Mouse (Mus musculus) heart, adult 2 months (tissue): ENCODE data around the gene Vps4a.

Source experiments
- CTCF ChIP-seq: fragments of 200-600 bp; IDR thresholded peaks from 2 replicates; pipeline ENCODE4 v1.8.1; 2022; ENCODE audit warnings: antibody characterized with exemption, mild to moderate bottlenecking, moderate library complexity
- EP300 ChIP-seq: fragments of 200-500 bp; IDR thresholded peaks from 2 replicates; pipeline ENCODE4 v1.6.1; 2011; ENCODE audit warnings: low read depth, low read length, control low read depth; ENCODE audit not compliant: insufficient read depth
- POLR2A ChIP-seq: fragments of 200-500 bp; IDR thresholded peaks from 2 replicates; pipeline ENCODE4 v1.6.1; 2011; ENCODE audit warnings: mild to moderate bottlenecking, low read depth, low read length, control low read depth; ENCODE audit not compliant: insufficient read depth

- no peak for TF ChIP-seq CTCF
- no peak for TF ChIP-seq POLR2A
- TF ChIP-seq EP300, result peak; percentile 95
Observed at GRCm38 (mm10) chr8:107002532-107002931, 28.5 kb upstream of the Vps4a start.
